Mouse (Mus musculus) testis, adult 2 months (tissue): Measurements from ENCODE around the gene Gm10964.

Experiments used
- CTCF ChIP-seq: fragments of 200-500 bp; IDR thresholded peaks from 2 replicates; pipeline ENCODE4 v1.5.1; 2012; ENCODE audit warnings: low read depth, mild to moderate bottlenecking, inconsistent platforms, low read length, moderate library complexity; ENCODE audit not compliant: control insufficient read depth, insufficient read depth, insufficient replicate concordance
- POLR2A ChIP-seq: fragments of 200-500 bp; IDR thresholded peaks from 2 replicates; pipeline ENCODE4 v1.6.1; 2012; ENCODE audit warnings: low read depth, mild to moderate bottlenecking, inconsistent platforms, low read length, moderate library complexity; ENCODE audit not compliant: control insufficient read depth

- TF ChIP-seq POLR2A (no peak), CTCF (no peak)
Observed at GRCm38 (mm10) chr3:103724137-103724536, 15.0 kb upstream of the Gm10964 start.
